Mouse (Mus musculus) liver, embryonic 14.5 days (tissue): ENCODE results near the gene Frmd4a. TPM values are rescaled to one million over a fixed set of nuclear protein-coding genes. Genes with fewer than 3 reads are reported as not detected.

ENCODE experiments used
- ATAC-seq: fragments of 200-750 bp; cut with Nextera tagmentation; 2 replicates; pipeline ENCODE4 v1.8.0; 2017; ENCODE audit warnings: moderate number of reproducible peaks, mild to moderate bottlenecking, moderate library complexity; ENCODE audit not compliant: insufficient read depth
- DNase-seq, 3 experiments: peaks; one replicate each; pipeline ENCODE4 v3.0.0-alpha.2; 2012 to 2013; ENCODE audit warnings: low read depth in 3 of 3, low spot score in 3 of 3
- H3K27ac ChIP-seq: fragments of 300-500 bp; sonication (generic); 2 replicates; pipeline ENCODE4 v1.5.1; 2014; ENCODE audit warnings: moderate library complexity, mild to moderate bottlenecking, control low read depth, inconsistent platforms
- H3K27me3 ChIP-seq: fragments of 300-500 bp; sonication (generic); 2 replicates; pipeline ENCODE4 v1.6.1; 2014; ENCODE audit warnings: mild to moderate bottlenecking, low read length, moderate library complexity; ENCODE audit not compliant: control insufficient read depth, insufficient read depth
- H3K36me3 ChIP-seq: fragments of 300-500 bp; sonication (generic); replicated peaks from 2 replicates; pipeline ENCODE4 v1.6.1; 2014; ENCODE audit warnings: low read depth; ENCODE audit not compliant: control insufficient read depth, insufficient read depth
- H3K4me1 ChIP-seq, 2 experiments: fragments of 200-500 bp in 1 of 2; fragments of 300-500 bp in 1 of 2; sonication (generic) in 1 of 2; replicated peaks; 2 replicates each; pipeline ENCODE4 v1.6.1; 2012 to 2014; ENCODE audit warnings: antibody characterized with exemption in 1 of 2, inconsistent platforms in 1 of 2, low read length in 1 of 2; ENCODE audit not compliant: control insufficient read depth in 2 of 2, insufficient read depth in 2 of 2
- H3K4me2 ChIP-seq: fragments of 300-500 bp; sonication (generic); 2 replicates; pipeline ENCODE4 v1.6.1; 2014; ENCODE audit warnings: low read depth, mild to moderate bottlenecking, control low read depth, moderate library complexity
- H3K4me3 ChIP-seq, 2 experiments: fragments of 200-500 bp in 1 of 2; fragments of 300-500 bp in 1 of 2; sonication (generic) in 1 of 2; 2 replicates each; pipeline ENCODE4 v1.5.1; 2012 to 2014; ENCODE audit warnings: low read depth in 2 of 2, low read length in 2 of 2, mild to moderate bottlenecking in 2 of 2, control low read depth in 1 of 2, inconsistent platforms in 1 of 2, moderate library complexity in 1 of 2; ENCODE audit not compliant: insufficient read depth in 1 of 2
- H3K9ac ChIP-seq: fragments of 300-500 bp; sonication (generic); replicated peaks from 2 replicates; pipeline ENCODE4 v1.6.1; 2014; ENCODE audit warnings: mild to moderate bottlenecking, control low read depth, moderate library complexity
- H3K9me3 ChIP-seq: fragments of 300-500 bp; sonication (generic); 2 replicates; pipeline ENCODE4 v1.6.1; 2016; ENCODE audit warnings: low read length, mixed read lengths; ENCODE audit not compliant: control insufficient read depth
- CTCF ChIP-seq: IDR thresholded peaks from 2 replicates; pipeline ENCODE4 v1.5.1; 2016; ENCODE audit warnings: antibody characterized with exemption, low read depth, control low read depth
- EP300 ChIP-seq: IDR thresholded peaks from 2 replicates; pipeline ENCODE4 v1.6.1; 2016; ENCODE audit warnings: antibody characterized with exemption, low read depth
- WGBS: fragments of 180-500 bp; shearing (Covaris S2); extraction: QIAGEN DNeasy Blood & Tissue Kit; methylation state at CpG from one replicate; pipeline ENCODE4 v1.1.7; 2014; ENCODE audit not compliant: insufficient replicate concordance; 5-methylcytosine and 5-hydroxymethylcytosine counted together
- polyA plus RNA-seq, 2 experiments: library from polyadenylated mRNA; depleted of rRNA in 1 of 2; stranded (reverse) in 1 of 2; unstranded in 1 of 2; fragments of >200 nt; fragmentation: Nextera tagmentation in 1 of 2; extraction: Ambion mirVana in 1 of 2; gene quantifications; 2 replicates each; pipeline versions ENCODE4 v1.2.1 to v1.2.3; 2012 to 2014

Gene Frmd4a
- polyA plus RNA-seq, 2 experiments, result 11.0 to 11.2 TPM

GRCm38 (mm10) chr2:4570186-4570861 is 552.8 kb downstream of the Frmd4a start:
- 21% methylated on average over 10 of the region's 10 CpGs for WGBS
- H3K9ac ChIP-seq, result peak overlapping the region; percentile 5
- peaks cover 54 to 61% of the 10 kb centered on the region in 2 experiments for H3K4me1 ChIP-seq
- H3K4me2 ChIP-seq, result peak overlapping the region; percentile 55
- peak overlapping the region; percentile 38 for H3K27ac ChIP-seq
- no peaks in the 10 kb centered on the region for H3K9me3 ChIP-seq
- ATAC-seq, result peak; percentile 24
- H3K36me3 ChIP-seq, result peaks cover 97% of the 10 kb centered on the region
- TF ChIP-seq CTCF (no peak), EP300 (peak; percentile 51)
- H3K4me3 ChIP-seq, result peak overlapping the region; percentile 0 to 5; a peak in 2 of 4 replicates
- no peak for DNase-seq
- no peaks in the 10 kb centered on the region for H3K27me3 ChIP-seq

DNA sequence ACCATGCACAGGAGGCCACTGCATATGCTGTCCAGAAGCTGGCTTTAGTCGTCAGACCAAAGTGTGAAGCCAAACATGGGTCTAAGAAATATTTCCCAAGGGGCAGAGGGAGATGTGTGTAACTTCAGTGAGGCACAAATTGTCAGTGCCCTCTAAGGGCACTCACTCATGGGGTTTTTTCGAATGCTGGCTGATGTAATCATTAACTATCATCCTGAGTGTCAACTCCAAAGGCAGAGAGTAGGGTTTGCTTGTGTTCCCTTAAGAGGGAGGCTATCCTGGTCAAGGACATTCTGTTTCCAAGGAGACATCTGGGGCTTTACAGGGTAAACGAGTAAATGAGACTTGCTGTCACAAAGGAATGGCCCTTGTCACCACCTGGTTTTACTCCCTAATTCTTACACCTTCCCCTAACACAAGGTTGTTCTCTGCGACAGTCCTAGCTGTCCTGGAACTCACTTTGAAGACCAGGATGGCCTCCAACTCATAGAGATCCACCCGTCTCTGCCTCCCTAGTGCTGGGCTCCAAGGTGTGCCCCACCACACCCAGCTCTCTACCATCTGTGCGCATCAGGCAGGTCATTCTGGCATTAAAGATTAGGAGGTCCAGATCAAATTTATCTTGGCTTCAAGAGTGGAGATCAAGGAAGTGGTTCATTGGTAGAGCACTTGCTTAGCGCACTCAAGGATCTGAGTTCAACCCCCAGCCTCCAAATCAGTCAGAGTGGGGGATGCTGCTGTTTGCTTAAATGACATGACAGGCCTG is 555.2 kb downstream of the Frmd4a start:
- Histone ChIP-seq H3K36me3 (peaks cover 96% of the 10 kb centered on the region), H3K4me1 (peaks cover 49% of the 10 kb centered on the region in 2 experiments), H3K9me3 (no peaks in the 10 kb centered on the region), H3K27ac (peak overlapping the region; percentile 88), H3K4me3 (peak overlapping the region in 1 of 2 experiments; percentile 13; a peak in 1 of 4 replicates), H3K9ac (peak overlapping the region; percentile 0), H3K27me3 (no peaks in the 10 kb centered on the region), H3K4me2 (peak overlapping the region; percentile 66)
- ATAC-seq, result peak; percentile 93
- peak; percentile 85 for TF ChIP-seq EP300
- TF ChIP-seq CTCF, result no peak
- 50% methylated on average over 7 of the region's 7 CpGs for WGBS
- peak; percentile 65 to 78 (median 72) for DNase-seq

DNA sequence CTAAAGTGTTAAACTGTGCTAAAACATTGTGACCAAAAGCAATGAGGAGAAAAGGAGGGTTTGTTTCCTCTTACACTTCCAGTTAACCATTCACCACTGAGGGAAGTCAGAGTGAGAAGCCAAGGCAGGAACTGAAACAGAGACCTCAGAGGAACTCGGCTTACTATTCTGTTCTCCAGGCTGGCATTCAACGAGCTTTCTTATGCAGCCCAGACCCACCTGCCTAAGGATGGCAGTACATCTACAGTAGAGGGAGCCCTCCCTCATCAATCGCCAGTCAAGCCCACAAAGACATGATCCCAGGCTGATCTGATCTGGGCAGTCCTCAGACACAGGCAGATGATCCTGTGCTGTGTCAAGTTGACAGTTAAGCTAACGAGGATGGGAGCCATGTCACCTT is 555.9 kb downstream of the Frmd4a start:
- Histone ChIP-seq H3K27ac (peak overlapping the region; percentile 88), H3K36me3 (peaks cover 92% of the 10 kb centered on the region), H3K9me3 (no peaks in the 10 kb centered on the region), H3K4me3 (no peak overlapping the region), H3K27me3 (no peaks in the 10 kb centered on the region), H3K9ac (peak overlapping the region; percentile 32), H3K4me1 (peaks cover 49% of the 10 kb centered on the region in 2 experiments), H3K4me2 (peak overlapping the region; percentile 66)
- no peak for DNase-seq
- peak; percentile 8; the same call in 1 of the 2 replicates for ATAC-seq
- 58% methylated on average over 4 of the region's 4 CpGs for WGBS
- TF ChIP-seq CTCF (peak; percentile 39), EP300 (no peak)

GRCm38 (mm10) chr2:4574251-4574650 is 556.7 kb downstream of the Frmd4a start:
- Histone ChIP-seq H3K36me3 (peaks cover 92% of the 10 kb centered on the region), H3K27me3 (no peaks in the 10 kb centered on the region), H3K9ac (no peak overlapping the region), H3K4me2 (no peak overlapping the region), H3K27ac (no peak overlapping the region), H3K4me3 (no peak overlapping the region), H3K4me1 (peaks cover 41 to 43% of the 10 kb centered on the region in 2 experiments), H3K9me3 (no peaks in the 10 kb centered on the region)
- DNase-seq (no peak), ATAC-seq (no peak)
- no peak for TF ChIP-seq CTCF
- TF ChIP-seq EP300, result no peak
- 84% methylated on average over 5 of the region's 5 CpGs for WGBS

- peaks cover 32 to 34% of the 10 kb centered on the region in 2 experiments for H3K4me1 ChIP-seq
- ATAC-seq (no peak), DNase-seq (no peak)
- whole genome bisulfite sequencing, result 77% methylated on average over 2 of the region's 2 CpGs
- TF ChIP-seq EP300 (no peak), CTCF (no peak)
- no peak overlapping the region for H3K27ac ChIP-seq
- H3K9ac ChIP-seq, result no peak overlapping the region
- no peak overlapping the region for H3K4me3 ChIP-seq
- H3K4me2 ChIP-seq, result no peak overlapping the region
- no peaks in the 10 kb centered on the region for H3K9me3 ChIP-seq
- H3K27me3 ChIP-seq, result no peaks in the 10 kb centered on the region
- H3K36me3 ChIP-seq, result peaks cover 89% of the 10 kb centered on the region
Measured at GRCm38 (mm10) chr2:4575163-4575562, 557.6 kb downstream of the Frmd4a start.
